Mouse (Mus musculus): ENCODE data around the gene Gpr157. TPM values are rescaled to one million over a fixed set of nuclear protein-coding genes. Genes with fewer than 3 reads are reported as not detected.
A peak's percentile ranks its signal among the peaks of the same experiment; 100 is the strongest.

The Gpr157 gene
- total RNA-seq, 1 experiment from 2014 or later: 1.7 TPM

DNA sequence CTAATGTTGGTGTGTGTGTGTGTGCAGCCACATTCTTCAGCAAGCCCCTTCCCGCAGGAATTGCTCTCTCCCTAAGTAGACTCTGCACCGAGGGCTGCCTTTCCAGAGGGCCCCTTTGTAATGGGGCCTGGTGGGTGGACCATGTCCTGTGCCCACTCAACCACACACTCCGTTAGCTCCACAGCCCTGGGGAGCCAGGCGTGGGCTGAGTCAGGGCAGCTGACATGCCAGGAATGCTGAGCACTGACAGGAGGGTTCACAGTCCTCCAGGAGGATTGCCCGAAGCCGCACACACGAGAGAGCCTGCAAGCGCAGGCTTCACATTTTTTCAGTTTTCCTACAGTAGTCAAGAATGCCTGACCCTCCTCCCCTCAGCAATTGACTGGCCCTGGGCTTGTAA, 17.0 kb upstream of the Gpr157 start:
- no peak for DNase-seq

DNA sequence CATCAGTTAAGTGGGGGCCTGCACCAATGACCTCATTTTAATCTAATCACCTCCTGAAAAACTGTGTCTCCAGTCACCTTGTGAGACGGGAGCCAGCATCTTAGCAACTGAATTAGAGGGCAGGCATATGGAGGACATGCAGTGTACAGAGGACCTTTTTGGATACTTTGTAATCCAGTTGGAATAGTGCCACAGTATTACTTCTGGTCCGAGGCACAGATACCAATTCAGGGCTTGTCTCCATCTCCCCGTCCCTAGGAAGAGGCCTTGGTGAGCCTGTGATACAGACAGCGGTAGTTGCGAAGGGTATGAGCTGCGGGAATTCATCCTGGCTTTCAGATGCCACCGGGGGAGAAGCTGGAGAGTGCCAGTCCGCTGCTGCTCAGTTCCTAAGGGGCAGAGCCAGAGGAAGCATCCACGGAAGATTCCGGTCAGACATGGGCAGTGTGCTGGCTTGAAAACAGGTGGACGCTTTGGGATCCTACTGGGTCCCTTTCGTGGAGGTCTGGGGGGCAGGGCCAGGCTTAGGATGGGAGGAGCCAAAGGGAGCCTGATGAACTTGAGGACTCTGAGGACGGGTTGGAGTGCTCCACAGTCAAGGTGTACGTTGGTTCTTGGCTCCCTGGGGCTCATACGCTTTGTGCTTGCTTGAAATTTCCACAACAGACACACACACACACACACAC, 14.6 kb upstream of the Gpr157 start:
- DNase-seq: no peak

DNA sequence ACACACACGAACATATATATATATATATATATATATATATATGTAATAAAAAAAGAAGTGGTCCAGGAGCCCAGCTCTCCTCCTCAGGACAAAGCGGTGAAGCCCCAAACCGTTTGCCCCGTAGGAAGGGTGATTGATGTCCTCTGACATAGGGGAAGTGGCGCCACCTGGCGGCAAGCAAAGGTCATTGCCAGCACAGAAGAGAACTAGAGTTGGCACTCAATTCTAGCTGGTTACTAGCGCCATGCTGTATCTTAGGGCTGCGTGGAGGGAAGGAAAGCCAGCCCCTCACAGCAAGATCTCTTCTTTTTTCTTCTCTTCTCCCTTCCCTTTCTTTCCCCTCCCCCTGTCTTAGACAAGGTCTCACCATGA, 14.1 kb upstream of the Gpr157 start:
- peak; percentile 63 for DNase-seq

GRCm38 (mm10) chr4:150075350-150075749, 11.8 kb upstream of the Gpr157 start:
- no peak for DNase-seq

DNA sequence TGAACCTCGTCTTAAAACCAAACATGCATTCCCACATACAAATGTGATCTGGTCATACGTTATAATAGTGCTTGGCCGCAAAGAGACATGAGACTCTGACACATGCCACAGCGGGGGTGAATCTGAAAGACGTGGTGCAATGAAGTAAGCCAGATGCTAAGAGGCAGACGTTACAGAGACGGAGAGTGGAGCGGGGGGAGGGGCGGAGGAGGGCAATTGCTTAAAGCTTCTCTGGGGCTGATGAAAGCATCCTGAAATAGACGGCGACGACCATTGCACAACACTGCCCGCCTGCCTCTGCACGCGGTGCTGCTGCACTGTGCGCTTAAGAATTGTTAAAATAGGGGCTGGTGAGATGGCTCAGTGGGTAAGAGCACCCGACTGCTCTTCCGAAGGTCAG, 11.0 kb upstream of the Gpr157 start:
- DNase-seq: no peak

- no peak for DNase-seq
Observed at GRCm38 (mm10) chr4:150078646-150079045, 8.5 kb upstream of the Gpr157 start.

DNA sequence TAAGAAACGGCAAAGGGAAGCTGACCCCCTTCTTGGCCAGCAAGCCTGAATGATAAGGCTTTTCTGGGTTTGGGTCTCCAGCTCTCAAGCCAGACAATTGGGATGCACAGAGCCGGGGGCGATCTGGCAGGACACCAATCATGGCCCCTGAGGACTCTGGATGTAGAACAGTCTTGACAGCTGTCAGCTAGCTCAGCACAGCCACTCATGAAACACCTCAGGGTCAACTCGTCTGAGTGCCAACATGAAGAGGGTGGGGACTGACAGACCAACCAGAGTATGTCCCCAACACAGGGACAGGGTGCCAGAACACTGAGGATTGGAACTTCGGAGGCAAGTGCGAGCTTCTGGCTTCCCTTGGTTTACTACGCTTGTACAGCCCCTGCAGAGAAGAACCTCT, 7.9 kb upstream of the Gpr157 start:
- DNase-seq: no peak

DNA sequence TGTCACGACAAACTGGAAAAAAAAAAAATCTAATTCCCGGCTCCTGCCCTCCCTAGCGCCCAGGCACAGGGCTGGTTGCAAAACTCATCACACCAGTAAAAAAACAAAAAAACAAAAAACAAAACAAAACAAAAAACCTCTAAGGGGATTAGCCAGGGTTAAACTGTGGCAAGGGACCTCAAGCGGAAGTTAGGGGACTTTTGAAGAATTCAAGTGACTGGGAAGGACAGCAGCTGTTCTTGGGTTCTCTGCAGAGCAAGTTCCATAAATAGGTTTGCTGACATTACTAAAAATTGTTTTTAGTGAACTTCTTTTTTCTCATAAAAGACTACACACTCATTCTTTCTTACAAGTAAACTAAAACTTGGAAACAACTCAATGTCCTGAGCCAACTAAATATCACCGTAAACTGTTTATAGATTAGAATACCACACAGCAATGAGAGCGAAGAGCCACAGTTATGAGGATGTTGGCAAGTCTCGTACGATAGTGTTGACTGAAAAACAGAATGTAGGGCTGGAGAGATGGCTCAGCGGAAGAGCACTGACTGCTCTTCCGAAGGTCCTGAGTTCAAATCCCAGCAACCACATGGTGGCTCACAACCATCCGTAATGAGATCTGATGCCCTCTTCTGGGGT, 6.7 kb upstream of the Gpr157 start:
- DNase-seq: no peak

GRCm38 (mm10) chr4:150085366-150085765, 1.8 kb upstream of the Gpr157 start:
- no peak for DNase-seq

DNA sequence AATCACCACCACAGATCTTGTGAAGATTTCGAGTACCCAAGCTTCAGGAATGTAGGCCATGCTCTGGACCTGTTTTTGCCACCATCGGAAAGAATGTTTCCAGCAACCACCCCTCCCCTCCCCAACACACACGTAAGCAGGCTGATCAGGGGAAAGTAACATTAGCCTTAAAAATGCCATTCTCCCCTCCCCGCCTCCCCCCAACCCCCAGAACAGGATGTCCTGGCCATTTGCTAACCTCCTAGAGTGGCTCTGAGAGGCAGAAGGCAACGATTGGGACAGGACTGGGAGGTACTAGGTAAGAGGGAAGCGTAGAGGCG, 364 bp upstream of the Gpr157 start:
- DNase-seq: no peak

DNA sequence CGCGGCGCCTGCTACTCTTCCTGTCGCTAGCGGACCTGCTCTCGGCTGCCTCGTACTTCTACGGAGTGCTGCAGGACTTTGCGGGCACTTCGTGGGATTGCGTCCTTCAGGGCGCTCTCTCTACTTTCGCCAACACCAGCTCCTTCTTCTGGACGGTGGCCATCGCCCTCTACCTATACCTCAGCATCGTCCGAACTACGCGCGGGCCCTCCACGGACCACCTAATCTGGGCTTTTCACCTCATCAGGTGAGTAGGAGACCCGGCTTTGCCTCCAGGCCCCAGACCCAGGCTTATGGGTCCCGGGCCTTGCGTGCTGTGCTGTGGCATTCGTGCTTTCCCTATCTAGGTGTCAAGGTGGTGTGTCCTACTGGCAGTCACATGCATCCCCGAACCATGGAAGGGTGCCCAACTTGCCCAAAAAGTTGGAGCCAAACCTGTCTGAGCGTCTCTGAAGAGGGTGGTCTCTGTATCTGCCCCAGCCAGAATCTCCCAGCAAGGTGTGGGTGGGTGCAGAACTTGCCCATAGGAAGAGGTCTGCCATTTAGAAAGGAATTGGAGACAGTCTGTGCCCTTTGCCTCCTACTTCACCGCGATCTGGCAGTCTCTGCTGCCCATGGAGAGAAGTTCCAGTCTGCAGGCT, 845 bp downstream of the Gpr157 start:
- no peak for DNase-seq

DNA sequence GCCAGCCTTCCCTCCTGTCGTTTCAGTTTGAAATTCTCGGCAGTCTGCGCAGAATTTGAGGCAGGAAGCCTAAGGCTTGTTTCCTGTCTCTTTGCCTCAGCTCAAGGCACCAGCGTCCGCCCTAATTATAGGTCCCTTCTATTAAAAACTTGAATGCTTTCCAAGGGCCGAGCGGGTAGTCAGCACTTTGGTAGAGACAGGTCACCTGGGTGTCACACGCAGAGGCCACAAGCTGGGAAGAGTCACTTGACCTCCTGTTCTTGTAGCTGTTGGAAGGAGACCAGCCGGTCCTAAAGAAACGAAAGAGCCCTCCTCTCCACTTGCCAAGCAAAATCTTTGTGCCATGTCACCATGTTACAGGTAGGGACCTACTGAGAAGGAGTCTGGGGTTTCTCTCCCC, 2.0 kb downstream of the Gpr157 start:
- no peak for DNase-seq

DNA sequence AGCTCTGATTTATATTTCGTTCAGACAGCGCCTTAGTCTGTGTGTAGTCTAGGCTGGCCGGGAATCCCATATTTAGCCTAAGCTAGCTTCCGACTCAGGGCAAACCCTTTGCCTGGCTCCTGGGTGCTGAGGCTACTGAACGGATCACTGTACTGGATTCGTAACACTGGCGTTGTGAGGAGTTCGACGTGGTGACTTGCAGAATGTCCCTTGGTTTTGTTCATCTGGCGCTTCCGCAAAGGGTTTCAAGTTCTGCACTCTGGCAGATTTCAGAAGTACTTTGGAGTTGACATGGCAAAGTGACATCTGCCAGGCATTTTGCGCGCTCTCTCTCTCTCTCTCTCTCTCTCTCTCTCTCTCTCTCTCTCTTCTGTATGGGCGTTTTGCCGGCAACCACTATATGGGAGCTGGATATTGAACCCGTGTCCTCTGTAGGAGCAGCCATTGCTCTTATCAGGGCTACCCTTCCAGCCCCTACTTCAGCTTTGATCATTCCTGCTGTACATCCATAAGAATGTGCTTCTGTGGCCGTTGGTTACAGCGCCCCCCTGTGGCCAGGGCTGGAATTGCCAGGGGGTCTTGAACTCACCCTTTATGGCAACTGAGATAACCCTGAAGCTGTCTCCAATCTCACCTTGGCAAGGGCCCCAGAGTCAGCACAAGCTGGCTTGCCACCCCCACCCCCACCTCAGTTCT, 4.9 kb downstream of the Gpr157 start:
- peak; percentile 46 for DNase-seq

DNA sequence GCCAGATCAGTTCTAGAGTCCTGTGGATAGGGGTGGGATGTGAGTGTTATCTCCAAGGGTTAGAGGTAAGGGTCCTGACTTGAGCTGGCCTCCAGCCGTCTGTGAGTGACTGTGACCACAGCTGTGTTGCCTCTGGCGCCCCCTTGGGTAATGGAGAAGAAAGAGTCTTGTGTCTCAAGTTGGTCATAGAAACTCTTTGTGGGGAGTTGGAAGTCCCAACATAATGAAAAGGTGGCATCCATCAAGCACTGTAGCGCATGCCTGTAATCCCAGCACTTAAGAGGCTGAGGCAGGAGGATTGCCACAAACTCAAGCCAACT, 5.4 kb downstream of the Gpr157 start:
- DNase-seq: no peak

- DNase-seq: no peak
Observed at GRCm38 (mm10) chr4:150093560-150094462, 6.6 kb downstream of the Gpr157 start.

GRCm38 (mm10) chr4:150094463-150094789, 7.3 kb downstream of the Gpr157 start:
- no peak for DNase-seq

GRCm38 (mm10) chr4:150096309-150096708, 9.1 kb downstream of the Gpr157 start:
- no peak for DNase-seq

DNA sequence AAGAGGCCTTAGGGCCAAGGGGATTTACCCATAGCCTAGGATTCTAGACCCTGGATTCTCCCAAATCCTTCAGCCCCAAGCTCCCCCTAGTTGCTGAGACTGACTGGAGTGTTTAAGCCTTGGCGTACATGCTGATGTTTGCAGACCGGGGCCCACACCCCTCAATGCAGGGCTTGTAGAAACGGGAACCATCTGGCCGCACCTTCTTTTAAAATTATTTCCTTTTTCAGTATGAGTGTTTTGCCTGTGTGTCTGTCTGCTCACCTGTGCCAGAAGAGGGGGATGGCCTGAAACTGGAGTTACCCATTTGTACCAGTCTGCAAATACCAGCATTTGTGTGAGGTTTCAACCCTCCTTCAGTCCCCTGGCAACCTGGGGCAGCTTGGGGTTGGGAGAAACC, 10.7 kb downstream of the Gpr157 start:
- no peak for DNase-seq

- peak; percentile 45 for DNase-seq
Observed at GRCm38 (mm10) chr4:150098880-150099279, 11.7 kb downstream of the Gpr157 start.

GRCm38 (mm10) chr4:150102822-150103221, 15.7 kb downstream of the Gpr157 start:
- DNase-seq: no peak

DNA sequence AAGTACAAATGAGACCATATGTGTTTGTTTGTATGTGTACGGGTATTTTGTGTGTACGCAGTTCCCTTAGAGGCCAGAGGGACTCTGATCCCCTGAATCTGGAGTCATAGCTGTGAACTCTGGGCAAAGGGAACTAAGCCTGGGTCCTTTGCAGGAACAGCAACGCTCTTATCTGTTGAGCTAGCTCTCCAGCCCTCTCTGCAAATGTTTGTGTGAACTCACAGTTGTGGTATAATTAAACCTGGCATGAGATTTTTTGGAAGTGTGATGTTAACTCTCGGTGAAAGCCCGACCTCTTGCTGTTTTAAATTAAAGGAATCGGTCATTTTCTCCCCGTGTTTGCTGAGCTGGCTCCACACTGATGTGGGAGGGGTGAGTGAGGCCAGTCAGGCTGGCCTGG, 18.5 kb downstream of the Gpr157 start:
- DNase-seq: no peak

DNA sequence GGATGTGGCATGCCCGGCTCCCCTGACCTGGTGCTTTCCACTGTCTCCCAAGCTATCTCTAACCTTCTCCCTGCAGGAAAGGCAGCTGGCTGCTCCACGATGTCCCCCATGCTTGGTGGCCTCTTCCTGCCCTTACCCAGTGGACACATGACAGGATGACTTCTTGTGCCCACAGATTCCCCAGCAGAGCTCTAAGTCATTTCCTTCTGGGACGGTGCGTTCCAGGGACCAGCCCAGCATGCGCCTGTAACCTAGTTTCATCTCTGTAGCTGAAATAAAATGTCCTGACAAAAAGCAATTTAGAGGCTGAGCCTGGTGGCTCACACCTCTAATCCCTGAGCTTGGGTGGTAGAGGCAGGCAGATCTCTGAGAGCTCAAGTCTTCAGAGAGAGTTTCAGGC, 19.5 kb downstream of the Gpr157 start:
- no peak for DNase-seq

DNA sequence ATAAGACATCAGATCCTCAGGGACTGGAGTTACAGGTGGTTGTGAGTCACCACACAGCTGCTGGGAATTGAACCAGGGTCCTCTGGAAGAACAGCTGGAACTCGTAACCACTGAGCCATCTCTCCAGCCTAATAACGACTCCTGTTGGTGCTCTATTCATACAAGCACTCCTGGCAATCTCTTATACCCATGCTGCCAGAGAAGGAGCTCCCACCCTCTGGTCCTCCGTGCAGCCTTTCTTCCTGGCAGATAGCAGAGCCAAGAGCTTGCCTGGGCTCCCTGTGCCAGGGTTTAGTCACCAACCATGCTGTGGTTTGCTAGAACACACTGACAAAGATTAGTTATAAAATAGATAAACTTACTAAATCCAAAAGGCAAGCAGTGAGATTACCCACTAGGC, 22.5 kb downstream of the Gpr157 start:
- no peak for DNase-seq

Data from adrenal gland, postnatal 25 days (tissue).